Mouse (Mus musculus) E14TG2a.4 (cell line): Measurements from ENCODE around the gene Rtn4r.

Experiments
- H3K27me3 ChIP-seq: 2 replicates; pipeline ENCODE4 v1.6.1; 2014; ENCODE audit warnings: low read length, control low read depth; ENCODE audit not compliant: insufficient read depth
- H3K36me3 ChIP-seq: 2 replicates; pipeline ENCODE4 v1.6.1; 2014; ENCODE audit warnings: low read length, control low read depth; ENCODE audit not compliant: insufficient read depth
- H3K4me1 ChIP-seq: replicated peaks from 2 replicates; pipeline ENCODE4 v1.6.1; 2014; ENCODE audit warnings: low read depth, low read length, control low read depth
- H3K4me3 ChIP-seq: replicated peaks from 2 replicates; pipeline ENCODE4 v1.5.1; 2014; ENCODE audit warnings: mild to moderate bottlenecking, low read length
- H3K9me3 ChIP-seq: 2 replicates; pipeline ENCODE4 v1.6.1; 2014; ENCODE audit warnings: low read length, control low read depth
- CTCF ChIP-seq: conservative IDR thresholded peaks from 2 replicates; pipeline ENCODE4 v1.5.1; 2014; ENCODE audit warnings: low read length
- NANOG ChIP-seq: IDR thresholded peaks from 2 replicates; pipeline ENCODE4 v1.6.1; 2014; ENCODE audit warnings: borderline replicate concordance, low read length, mixed read lengths
- POU5F1 ChIP-seq: IDR thresholded peaks from 2 replicates; pipeline ENCODE4 v1.6.1; 2014; ENCODE audit warnings: low read length, borderline replicate concordance

The Rtn4r gene

DNA sequence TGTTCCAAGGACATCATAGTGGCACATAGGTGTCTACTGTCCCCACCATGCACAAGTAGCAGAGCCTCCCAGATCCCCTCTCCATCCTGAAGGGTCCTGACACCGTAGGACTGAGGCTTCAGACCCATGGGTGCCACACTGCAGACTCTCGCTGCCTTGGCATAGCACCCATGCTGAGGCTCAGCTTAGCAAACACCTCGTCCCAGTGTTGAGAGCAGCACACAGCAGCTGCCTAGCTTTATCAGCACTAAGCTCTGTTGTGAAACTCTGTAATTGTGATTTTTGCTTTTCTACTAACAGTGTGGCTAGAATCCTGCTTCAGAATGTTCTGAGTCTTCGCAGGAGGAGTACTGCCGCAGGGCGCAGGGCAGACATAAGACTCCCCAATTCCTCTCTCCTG lies 70.4 kb downstream of the Rtn4r start:
- Histone ChIP-seq H3K27me3 (peaks cover 35% of the 10 kb centered on the region), H3K9me3 (no peaks in the 10 kb centered on the region), H3K4me3 (no peak overlapping the region), H3K4me1 (peaks cover 26% of the 10 kb centered on the region), H3K36me3 (no peaks in the 10 kb centered on the region)
- no peak for TF ChIP-seq NANOG
- TF ChIP-seq CTCF = no peak
- TF ChIP-seq POU5F1 = no peak

DNA sequence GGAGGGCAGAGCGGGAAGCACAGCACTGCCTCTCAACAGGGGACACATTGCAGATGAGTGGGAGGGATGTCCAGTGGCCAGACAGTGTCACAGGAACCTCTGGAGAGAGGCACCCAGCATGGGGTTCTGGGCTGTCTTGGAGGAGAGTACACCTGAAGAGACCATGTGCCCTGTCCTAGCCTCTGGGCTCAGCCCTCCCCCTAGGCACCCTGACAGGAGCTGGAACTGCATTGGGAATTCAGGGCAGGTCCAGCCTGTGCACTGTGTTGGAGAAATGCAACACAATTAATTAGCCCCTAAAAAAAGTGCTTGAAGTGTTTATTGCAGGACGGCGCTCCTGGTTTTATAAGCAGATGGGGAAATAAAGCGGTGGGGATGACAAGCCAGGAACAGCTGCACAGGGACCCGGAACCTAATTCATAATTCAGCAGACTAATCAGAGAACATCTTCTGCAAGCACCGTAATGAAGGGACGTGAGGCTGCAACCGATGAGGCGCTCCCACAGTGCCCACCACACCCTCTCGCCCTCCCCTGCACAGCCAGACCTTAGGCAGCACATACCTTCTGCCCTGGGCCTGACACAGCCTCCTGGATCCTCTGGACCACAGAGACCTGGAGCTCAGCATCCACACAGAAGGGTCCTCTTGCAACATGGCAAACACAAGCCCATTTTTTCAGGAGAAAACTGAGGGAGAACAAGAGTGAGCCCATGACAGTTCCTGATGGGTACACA lies 71.1 kb downstream of the Rtn4r start:
- H3K9me3 ChIP-seq = no peaks in the 10 kb centered on the region
- peaks cover 35% of the 10 kb centered on the region for H3K27me3 ChIP-seq
- TF ChIP-seq NANOG (no peak), POU5F1 (no peak), CTCF (no peak)
- H3K36me3 ChIP-seq = no peaks in the 10 kb centered on the region
- H3K4me1 ChIP-seq = peaks cover 29% of the 10 kb centered on the region
- H3K4me3 ChIP-seq = no peak overlapping the region

DNA sequence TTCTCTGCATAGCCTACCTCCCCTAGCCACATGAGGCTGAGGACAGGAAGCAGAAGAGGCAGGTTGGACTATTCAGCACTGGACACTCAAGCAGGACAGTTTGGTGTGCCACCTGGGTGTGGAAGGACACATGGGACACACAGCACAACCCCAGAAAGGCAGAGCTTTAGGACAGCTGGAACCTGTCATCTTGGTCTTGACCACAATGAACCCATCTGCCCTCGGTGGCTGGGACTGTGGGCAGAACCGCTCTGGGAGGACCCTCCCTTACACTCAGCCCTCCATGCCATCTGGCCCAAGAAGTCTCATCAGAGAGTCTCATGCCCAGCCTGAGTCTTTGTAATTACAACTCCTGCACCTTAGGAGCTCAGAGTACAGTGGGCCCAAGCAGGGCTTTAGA lies 72.6 kb downstream of the Rtn4r start:
- H3K36me3 ChIP-seq = no peaks in the 10 kb centered on the region
- TF ChIP-seq NANOG (no peak), POU5F1 (no peak), CTCF (no peak)
- H3K4me1 ChIP-seq = peaks cover 15% of the 10 kb centered on the region
- no peaks in the 10 kb centered on the region for H3K9me3 ChIP-seq
- no peak overlapping the region for H3K4me3 ChIP-seq
- H3K27me3 ChIP-seq = peaks cover 36% of the 10 kb centered on the region

DNA sequence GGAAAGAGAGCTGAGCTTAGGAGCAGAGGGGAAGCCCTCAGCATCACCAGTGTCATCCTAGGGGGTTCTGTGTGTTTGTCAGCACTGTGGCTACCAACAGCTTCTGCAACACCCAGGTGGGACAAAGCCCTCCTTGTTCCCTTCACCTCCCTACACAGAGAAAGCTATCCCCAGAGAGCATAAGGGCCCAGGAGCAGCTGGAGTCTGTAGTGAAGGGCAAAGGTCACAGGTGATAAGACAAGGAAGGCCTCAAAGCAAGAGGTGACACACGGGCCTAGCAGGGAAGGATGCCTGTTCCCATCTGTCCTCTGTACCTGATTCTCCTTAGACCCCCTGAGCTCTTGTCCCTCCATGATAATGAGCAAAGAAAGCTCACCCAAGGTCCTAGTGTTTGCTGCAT lies 74.2 kb downstream of the Rtn4r start:
- Histone ChIP-seq H3K9me3 (no peaks in the 10 kb centered on the region), H3K4me1 (peaks cover 11% of the 10 kb centered on the region; the same call in 1 of the 2 replicates), H3K4me3 (no peak overlapping the region), H3K36me3 (no peaks in the 10 kb centered on the region), H3K27me3 (peaks cover 36% of the 10 kb centered on the region)
- TF ChIP-seq POU5F1 (no peak), NANOG (no peak), CTCF (no peak)
